Mouse (Mus musculus): Measurements from ENCODE around the gene Mgat5b. TPM values are rescaled to one million over a fixed set of nuclear protein-coding genes. Genes with fewer than 3 reads are reported as not detected.

Mgat5b gene
- polyA plus RNA-seq, 1 experiment, result not detected

- Histone ChIP-seq H3K4me3 (ENCODE audit: insufficient read depth, low read depth, low read length) (no peak overlapping the region), H3K4me1 (ENCODE audit: control insufficient read depth, insufficient read depth, insufficient read length, low read length) (peaks cover 15% of the 10 kb centered on the region; the same call in 1 of the 2 replicates), H3K27ac (replicated peaks; ENCODE audit: low read depth, low read length) (no peak overlapping the region)
These were observed 63.9 kb downstream of the Mgat5b start for GRCm38 (mm10) chr11:116982543-116982942.

GRCm38 (mm10) chr11:116985504-116986385 is 67.1 kb downstream of the Mgat5b start:
- Histone ChIP-seq H3K4me3 (ENCODE audit: insufficient read depth, low read depth, low read length) (no peak overlapping the region), H3K4me1 (ENCODE audit: control insufficient read depth, insufficient read depth, insufficient read length, low read length) (peaks cover 12% of the 10 kb centered on the region; the same call in 1 of the 2 replicates), H3K27ac (replicated peaks; ENCODE audit: low read depth, low read length) (no peak overlapping the region)

GRCm38 (mm10) chr11:116988131-116988530 is 69.5 kb downstream of the Mgat5b start:
- H3K4me1 ChIP-seq (ENCODE audit: control insufficient read depth, insufficient read depth, insufficient read length, low read length), result peaks cover 11% of the 10 kb centered on the region; the same call in 1 of the 2 replicates
- H3K27ac ChIP-seq (replicated peaks; ENCODE audit: low read depth, low read length), result no peak overlapping the region
- no peak overlapping the region for H3K4me3 ChIP-seq (ENCODE audit: insufficient read depth, low read depth, low read length)

- H3K4me3 ChIP-seq (ENCODE audit: insufficient read depth, low read depth, low read length), result no peak overlapping the region
- peaks cover 11% of the 10 kb centered on the region; the same call in 1 of the 2 replicates for H3K4me1 ChIP-seq (ENCODE audit: control insufficient read depth, insufficient read depth, insufficient read length, low read length)
- no peak overlapping the region for H3K27ac ChIP-seq (replicated peaks; ENCODE audit: low read depth, low read length)
These were observed 71.6 kb downstream of the Mgat5b start for GRCm38 (mm10) chr11:116990231-116990630.

GRCm38 (mm10) chr11:116991410-116991809 is 72.7 kb downstream of the Mgat5b start:
- no peak overlapping the region for H3K27ac ChIP-seq (replicated peaks; ENCODE audit: low read depth, low read length)
- H3K4me1 ChIP-seq (ENCODE audit: control insufficient read depth, insufficient read depth, insufficient read length, low read length), result 0 out of 2 replicates have a peak, but pooled peaks cover 2% of the 10 kb centered on the region
- no peak overlapping the region for H3K4me3 ChIP-seq (ENCODE audit: insufficient read depth, low read depth, low read length)

GRCm38 (mm10) chr11:116991964-116992363 is 73.3 kb downstream of the Mgat5b start:
- Histone ChIP-seq H3K27ac (replicated peaks; ENCODE audit: low read depth, low read length) (no peak overlapping the region), H3K4me1 (ENCODE audit: control insufficient read depth, insufficient read depth, insufficient read length, low read length) (no peaks in the 10 kb centered on the region), H3K4me3 (ENCODE audit: insufficient read depth, low read depth, low read length) (no peak overlapping the region)

- H3K27ac ChIP-seq (replicated peaks; ENCODE audit: low read depth, low read length), result no peak overlapping the region
- H3K4me3 ChIP-seq (ENCODE audit: insufficient read depth, low read depth, low read length), result no peak overlapping the region
- no peaks in the 10 kb centered on the region for H3K4me1 ChIP-seq (ENCODE audit: control insufficient read depth, insufficient read depth, insufficient read length, low read length)
These were observed 75.5 kb downstream of the Mgat5b start for GRCm38 (mm10) chr11:116994095-116994582.

- Histone ChIP-seq H3K4me1 (ENCODE audit: control insufficient read depth, insufficient read depth, insufficient read length, low read length) (no peaks in the 10 kb centered on the region), H3K27ac (replicated peaks; ENCODE audit: low read depth, low read length) (no peak overlapping the region), H3K4me3 (ENCODE audit: insufficient read depth, low read depth, low read length) (no peak overlapping the region)
These were observed 78.3 kb downstream of the Mgat5b start for GRCm38 (mm10) chr11:116996976-116997375.

GRCm38 (mm10) chr11:116998935-116999334 is 80.3 kb downstream of the Mgat5b start:
- Histone ChIP-seq H3K4me1 (ENCODE audit: control insufficient read depth, insufficient read depth, insufficient read length, low read length) (no peaks in the 10 kb centered on the region), H3K27ac (replicated peaks; ENCODE audit: low read depth, low read length) (no peak overlapping the region)

GRCm38 (mm10) chr11:117000219-117000618 is 81.6 kb downstream of the Mgat5b start:
- Histone ChIP-seq H3K4me3 (ENCODE audit: insufficient read depth, low read depth, low read length) (no peak overlapping the region), H3K4me1 (ENCODE audit: control insufficient read depth, insufficient read depth, insufficient read length, low read length) (no peaks in the 10 kb centered on the region), H3K27ac (replicated peaks; ENCODE audit: low read depth, low read length) (no peak overlapping the region)

More at GRCm38 (mm10) chr11:116998935-116999334, 80.3 kb downstream of the Mgat5b start:
- H3K4me3 ChIP-seq (ENCODE audit: insufficient read depth, low read depth, low read length), result no peak overlapping the region

- Histone ChIP-seq H3K4me1 (ENCODE audit: control insufficient read depth, insufficient read depth, insufficient read length, low read length) (no peaks in the 10 kb centered on the region), H3K4me3 (ENCODE audit: insufficient read depth, low read depth, low read length) (no peak overlapping the region), H3K27ac (replicated peaks; ENCODE audit: low read depth, low read length) (no peak overlapping the region)
These were observed 83.1 kb downstream of the Mgat5b start for GRCm38 (mm10) chr11:117001789-117002188.

- H3K4me1 ChIP-seq (ENCODE audit: control insufficient read depth, insufficient read depth, insufficient read length, low read length), result no peaks in the 10 kb centered on the region
- no peak overlapping the region for H3K27ac ChIP-seq (replicated peaks; ENCODE audit: low read depth, low read length)
- H3K4me3 ChIP-seq (ENCODE audit: insufficient read depth, low read depth, low read length), result no peak overlapping the region
These were observed 84.8 kb downstream of the Mgat5b start for GRCm38 (mm10) chr11:117003503-117003902.

- Histone ChIP-seq H3K4me1 (ENCODE audit: control insufficient read depth, insufficient read depth, insufficient read length, low read length) (no peaks in the 10 kb centered on the region), H3K4me3 (ENCODE audit: insufficient read depth, low read depth, low read length) (no peak overlapping the region), H3K27ac (replicated peaks; ENCODE audit: low read depth, low read length) (no peak overlapping the region)
These were observed 85.6 kb downstream of the Mgat5b start for GRCm38 (mm10) chr11:117004277-117004676.

- H3K27ac ChIP-seq (replicated peaks; ENCODE audit: low read depth, low read length), result no peak overlapping the region
- H3K4me1 ChIP-seq (ENCODE audit: control insufficient read depth, insufficient read depth, insufficient read length, low read length), result no peaks in the 10 kb centered on the region
- no peak overlapping the region for H3K4me3 ChIP-seq (ENCODE audit: insufficient read depth, low read depth, low read length)
These were observed 98.8 kb downstream of the Mgat5b start for GRCm38 (mm10) chr11:117017462-117017861.

GRCm38 (mm10) chr11:117018410-117018809 is 99.7 kb downstream of the Mgat5b start:
- Histone ChIP-seq H3K4me3 (ENCODE audit: insufficient read depth, low read depth, low read length) (no peak overlapping the region), H3K27ac (replicated peaks; ENCODE audit: low read depth, low read length) (no peak overlapping the region), H3K4me1 (ENCODE audit: control insufficient read depth, insufficient read depth, insufficient read length, low read length) (no peaks in the 10 kb centered on the region)

- Histone ChIP-seq H3K4me1 (ENCODE audit: control insufficient read depth, insufficient read depth, insufficient read length, low read length) (no peaks in the 10 kb centered on the region), H3K27ac (replicated peaks; ENCODE audit: low read depth, low read length) (no peak overlapping the region), H3K4me3 (ENCODE audit: insufficient read depth, low read depth, low read length) (no peak overlapping the region)
These were observed 102.4 kb downstream of the Mgat5b start for GRCm38 (mm10) chr11:117021026-117021425.

Data from brown adipose tissue, adult 24 weeks (tissue).